Mouse (Mus musculus) limb, embryonic 15.5 days (tissue): Measurements from ENCODE around the gene Hoxb3. TPM values are rescaled to one million over a fixed set of nuclear protein-coding genes. Genes with fewer than 3 reads are reported as not detected.
A peak's percentile ranks its signal among the peaks of the same experiment; 100 is the strongest.

Experiments used
- ATAC-seq: fragments of 200-750 bp; cut with Nextera tagmentation; 2 replicates; pipeline ENCODE4 v1.8.0; 2017; ENCODE audit warnings: low read depth, moderate TSS enrichment; ENCODE audit not compliant: insufficient number of reproducible peaks, low FRiP score, low TSS enrichment
- H3K27ac ChIP-seq: fragments of 300-500 bp; sonication (generic); 2 replicates; pipeline ENCODE4 v1.5.1; 2015; ENCODE audit warnings: moderate library complexity, mild to moderate bottlenecking, inconsistent platforms
- H3K27me3 ChIP-seq: fragments of 300-500 bp; sonication (generic); 2 replicates; pipeline ENCODE4 v1.6.1; 2015; ENCODE audit warnings: inconsistent platforms
- H3K36me3 ChIP-seq: fragments of 300-500 bp; sonication (generic); 2 replicates; pipeline ENCODE4 v1.6.1; 2015; ENCODE audit warnings: inconsistent platforms
- H3K4me1 ChIP-seq: fragments of 300-500 bp; sonication (generic); 2 replicates; pipeline ENCODE4 v1.6.1; 2015; ENCODE audit warnings: inconsistent platforms
- H3K4me2 ChIP-seq: fragments of 300-500 bp; sonication (generic); 2 replicates; pipeline ENCODE4 v1.6.1; 2015; ENCODE audit warnings: mild to moderate bottlenecking, inconsistent platforms
- H3K4me3 ChIP-seq: fragments of 300-500 bp; sonication (generic); 2 replicates; pipeline ENCODE4 v1.5.1; 2015; ENCODE audit warnings: mild to moderate bottlenecking, inconsistent platforms
- H3K9ac ChIP-seq: fragments of 300-500 bp; sonication (generic); 2 replicates; pipeline ENCODE4 v1.6.1; 2015; ENCODE audit warnings: inconsistent platforms
- H3K9me3 ChIP-seq: fragments of 300-500 bp; sonication (generic); 2 replicates; pipeline ENCODE4 v1.6.1; 2016; ENCODE audit warnings: inconsistent platforms
- WGBS: fragments of 180-500 bp; shearing (Covaris S2); methylation state at CpG from one replicate; pipeline ENCODE4 v1.1.7; 2015; 5-methylcytosine and 5-hydroxymethylcytosine counted together
- polyA plus RNA-seq: library from polyadenylated mRNA; unstranded; fragments of >200 nt; fragmentation: Nextera tagmentation; extraction: Ambion mirVana; gene quantifications from 2 replicates; pipeline ENCODE4 v1.2.1, GENCODE M21; 2015

Gene Hoxb3
- polyA plus RNA-seq: 0.23 and 0.27 TPM in 2 replicates

DNA sequence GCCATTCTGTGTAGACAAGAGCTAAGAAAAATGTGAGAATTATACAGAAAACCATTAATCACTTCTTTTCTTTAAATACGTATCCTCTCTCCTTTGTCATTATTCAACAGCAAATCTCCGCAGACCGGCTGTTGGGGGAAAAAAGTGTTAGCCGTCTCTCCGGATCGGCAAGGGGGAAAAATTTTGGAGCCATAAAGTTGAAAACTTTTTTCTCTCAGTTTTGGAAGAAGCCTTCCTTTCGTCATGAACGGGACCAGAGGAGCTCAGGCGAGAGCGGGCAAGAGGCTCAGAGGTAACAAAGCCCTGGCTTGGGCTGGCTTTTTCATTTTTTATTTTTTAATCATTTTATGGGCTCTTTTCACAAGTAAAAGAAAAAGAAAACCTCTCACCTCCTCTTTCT is at the start of gene Hoxb3:
TSS of gene Hoxb3 (plus strand) at position 173 of the 400 bp plus-strand sequence.
- H3K27me3 ChIP-seq: peaks cover 98% of the 10 kb centered on the region
- H3K36me3 ChIP-seq: no peaks in the 10 kb centered on the region
- ATAC-seq: no peak
- no peaks in the 10 kb centered on the region for H3K9me3 ChIP-seq
- no peak within 1 kb of the TSS for H3K4me3 ChIP-seq
- no peak within 1 kb of the TSS for H3K4me2 ChIP-seq
- H3K27ac ChIP-seq: no peak within 1 kb of the TSS
- no peak within 1 kb of the TSS for H3K9ac ChIP-seq
- 25% methylated on average over 10 of the region's 10 CpGs for WGBS
- peaks cover 20% of the 10 kb centered on the region for H3K4me1 ChIP-seq

DNA sequence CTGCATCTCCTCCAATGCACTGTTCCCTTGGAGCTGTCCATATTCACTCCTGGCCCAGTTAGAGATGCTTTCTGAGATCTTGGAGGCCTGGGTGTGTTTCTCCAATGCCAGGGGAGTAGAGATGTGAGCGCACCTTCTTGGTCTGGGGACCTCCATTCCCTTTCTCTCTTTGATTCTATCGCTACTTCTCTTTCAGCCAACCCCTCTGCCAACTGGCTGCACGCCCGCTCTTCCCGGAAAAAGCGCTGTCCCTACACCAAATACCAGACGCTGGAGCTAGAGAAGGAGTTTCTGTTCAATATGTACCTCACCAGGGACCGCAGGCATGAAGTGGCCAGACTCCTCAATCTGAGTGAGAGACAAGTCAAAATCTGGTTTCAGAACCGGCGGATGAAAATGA is 48.7 kb upstream of the Hoxb3 start:
- H3K27ac ChIP-seq: no peak overlapping the region
- H3K36me3 ChIP-seq: no peaks in the 10 kb centered on the region
- no peak overlapping the region for H3K9ac ChIP-seq
- no peaks in the 10 kb centered on the region for H3K9me3 ChIP-seq
- no peak for ATAC-seq
- H3K4me3 ChIP-seq: no peak overlapping the region
- 21% methylated on average over 10 of the region's 10 CpGs for WGBS
- peaks cover 24% of the 10 kb centered on the region for H3K4me1 ChIP-seq
- H3K4me2 ChIP-seq: no peak overlapping the region
- peaks cover 100% of the 10 kb centered on the region for H3K27me3 ChIP-seq

DNA sequence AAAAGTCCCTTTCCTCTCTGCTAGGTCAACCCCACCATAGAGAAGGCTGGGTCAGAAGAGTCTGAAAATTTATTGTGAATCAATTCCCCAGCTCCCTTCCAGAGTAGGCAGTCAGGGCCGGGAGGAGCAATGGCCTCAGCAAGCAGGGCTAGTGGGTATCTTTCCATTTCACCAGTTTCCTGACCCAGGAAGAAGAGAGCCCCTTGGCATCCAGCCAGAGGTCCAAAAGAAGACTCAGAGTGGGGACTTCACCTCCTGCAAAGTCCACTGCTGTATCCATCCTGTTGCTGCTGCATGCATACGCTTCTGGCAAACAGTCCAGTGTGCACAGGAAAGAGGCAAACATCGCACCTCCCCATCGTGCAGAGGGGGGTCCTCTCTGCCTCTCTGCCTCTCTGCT is 47.2 kb upstream of the Hoxb3 start:
- no peak overlapping the region for H3K4me2 ChIP-seq
- H3K9me3 ChIP-seq: no peaks in the 10 kb centered on the region
- H3K4me1 ChIP-seq: peaks cover 17% of the 10 kb centered on the region
- no peak overlapping the region for H3K27ac ChIP-seq
- no peak overlapping the region for H3K4me3 ChIP-seq
- ATAC-seq: no peak
- H3K36me3 ChIP-seq: no peaks in the 10 kb centered on the region
- peaks cover 99% of the 10 kb centered on the region for H3K27me3 ChIP-seq
- H3K9ac ChIP-seq: no peak overlapping the region
- WGBS: 16% methylated on average over 4 of the region's 4 CpGs

DNA sequence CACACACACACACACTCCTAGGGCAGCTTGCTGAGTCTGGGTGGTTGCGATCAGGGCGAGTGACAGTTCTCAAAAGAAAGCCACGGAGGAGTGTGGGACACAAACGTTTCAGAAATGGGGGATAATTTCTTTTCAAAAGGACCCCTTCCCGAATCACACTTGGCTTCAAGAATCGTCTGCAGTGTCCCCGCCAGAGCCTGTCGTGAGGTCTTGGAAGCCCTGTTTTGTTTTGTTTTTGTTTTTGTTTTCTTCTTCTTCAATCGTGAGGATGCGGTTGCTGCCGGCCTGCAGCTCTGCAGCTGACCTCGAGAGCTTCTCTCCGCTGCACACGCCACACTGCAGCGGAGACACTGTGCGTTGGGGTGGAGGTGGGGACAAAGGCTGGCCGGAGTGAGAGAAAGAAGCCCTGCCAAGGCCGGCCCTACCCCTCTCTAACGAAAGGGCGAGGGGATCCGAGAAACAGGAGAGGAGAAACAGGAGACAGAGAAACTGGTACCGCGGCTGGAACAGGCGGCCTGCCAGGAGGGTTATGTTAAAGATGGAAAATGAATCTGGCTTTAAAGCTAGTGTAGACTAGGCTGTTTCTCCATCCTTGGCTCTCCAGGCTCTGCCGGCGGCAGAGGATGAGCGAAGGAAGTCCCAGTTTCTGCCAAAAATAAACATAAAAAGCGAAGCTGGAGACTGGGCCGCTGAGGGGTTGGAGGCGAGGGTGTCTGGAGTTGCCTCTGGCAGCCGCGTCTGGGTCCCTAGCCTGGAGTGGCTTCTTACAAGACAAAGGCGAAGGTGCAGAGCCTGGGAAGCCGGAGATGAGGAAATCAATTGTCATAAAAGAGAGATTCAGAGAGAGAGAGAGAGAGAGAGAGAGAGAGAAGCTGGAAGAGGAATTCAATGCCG is 45.7 kb upstream of the Hoxb3 start:
- WGBS: 2% methylated on average over 35 of the region's 35 CpGs
- no peak overlapping the region for H3K9ac ChIP-seq
- ATAC-seq: no peak
- no peak overlapping the region for H3K27ac ChIP-seq
- no peak overlapping the region for H3K4me3 ChIP-seq
- H3K4me1 ChIP-seq: peaks cover 2% of the 10 kb centered on the region
- 0 out of 2 replicates have a peak overlapping the region, but pooled peaks have one; percentile 6 for H3K4me2 ChIP-seq
- H3K9me3 ChIP-seq: no peaks in the 10 kb centered on the region
- H3K36me3 ChIP-seq: no peaks in the 10 kb centered on the region
- H3K27me3 ChIP-seq: peaks cover 99% of the 10 kb centered on the region

DNA sequence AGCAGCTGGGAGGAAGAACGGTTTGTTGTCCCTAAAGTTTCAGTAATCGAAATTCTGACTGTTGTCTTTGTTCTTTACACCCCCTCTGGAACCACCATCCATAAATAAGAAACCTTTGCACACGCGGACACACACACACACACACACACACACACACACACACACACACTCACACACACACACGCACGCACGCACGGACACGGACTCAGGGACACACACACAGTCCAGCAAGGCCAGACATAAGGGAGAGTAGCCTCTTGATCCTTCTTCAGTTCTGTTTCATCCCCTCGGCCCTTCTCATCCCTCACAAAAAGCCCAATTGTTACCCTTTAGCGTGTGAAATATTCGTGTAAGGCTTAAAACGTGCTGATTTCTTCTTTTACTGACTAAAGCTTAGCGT is 44.8 kb upstream of the Hoxb3 start:
- Histone ChIP-seq H3K27ac (no peak overlapping the region), H3K4me2 (no peak overlapping the region), H3K4me1 (peaks cover 5% of the 10 kb centered on the region), H3K9ac (no peak overlapping the region), H3K27me3 (peaks cover 99% of the 10 kb centered on the region), H3K9me3 (no peaks in the 10 kb centered on the region), H3K36me3 (no peaks in the 10 kb centered on the region), H3K4me3 (no peak overlapping the region)
- 9% methylated on average over 14 of the region's 14 CpGs for WGBS
- no peak for ATAC-seq

DNA sequence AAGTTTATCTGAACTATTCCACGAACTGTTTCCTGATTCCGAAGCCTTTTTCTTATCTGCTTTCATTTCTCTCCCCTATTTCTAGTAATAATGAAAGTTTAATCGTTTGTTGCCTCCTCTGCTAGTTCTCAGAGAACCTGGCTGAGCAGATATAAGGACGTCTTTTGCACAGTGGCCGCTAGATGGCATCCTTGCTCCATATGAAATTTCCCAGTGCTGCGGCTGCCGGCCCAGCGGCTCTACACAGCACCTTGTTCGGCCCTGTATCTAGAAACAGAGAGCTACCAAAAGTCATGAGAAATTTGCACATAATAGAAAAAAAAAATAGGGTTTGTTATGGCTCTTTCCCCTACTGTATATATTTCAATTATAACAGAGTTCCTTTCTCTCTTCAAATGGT is 44.4 kb upstream of the Hoxb3 start:
- H3K4me1 ChIP-seq: peaks cover 5% of the 10 kb centered on the region
- no peak for ATAC-seq

DNA sequence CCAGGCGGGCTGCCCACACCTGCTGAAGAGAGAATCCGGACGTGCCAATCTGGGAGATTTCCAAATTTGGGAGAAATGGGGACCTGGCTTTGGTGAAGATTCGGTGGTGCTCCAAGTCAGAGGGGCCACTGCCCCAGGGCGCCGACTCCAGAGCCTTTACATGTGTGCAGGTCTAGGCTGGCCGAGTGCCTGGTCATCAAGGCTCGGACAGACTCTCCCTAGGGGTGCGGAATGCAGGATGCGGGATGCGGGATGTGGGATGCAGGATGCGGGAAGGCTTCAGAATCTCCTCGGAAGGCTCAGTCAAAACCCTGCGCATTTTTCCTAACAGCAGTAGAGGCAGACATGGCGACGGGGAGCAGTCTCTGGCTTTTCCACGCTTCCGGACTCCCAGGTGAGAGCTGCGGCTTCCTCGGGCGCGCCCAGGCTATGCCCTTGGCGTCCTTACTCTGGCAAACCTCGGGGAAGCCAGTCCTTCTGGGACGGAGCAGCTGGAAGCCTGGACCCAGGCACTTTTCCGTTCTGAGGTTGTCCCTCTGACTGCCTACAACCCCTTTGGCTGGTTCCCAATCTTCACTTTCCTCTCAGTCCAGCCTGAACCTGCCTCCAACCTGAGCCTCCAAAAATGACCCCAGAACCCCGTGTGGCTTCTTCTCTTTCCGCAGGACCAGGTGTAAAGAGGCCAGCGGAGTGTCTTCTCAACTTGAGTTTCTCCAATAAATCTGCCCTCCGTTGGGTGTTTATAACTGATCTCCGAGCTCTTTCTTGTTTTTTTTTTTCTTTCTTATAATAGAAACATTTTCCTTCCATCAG is 43.5 kb upstream of the Hoxb3 start:
- ATAC-seq: no peak
- no peak overlapping the region for H3K27ac ChIP-seq
- H3K36me3 ChIP-seq: no peaks in the 10 kb centered on the region
- H3K9ac ChIP-seq: no peak overlapping the region
- H3K9me3 ChIP-seq: no peaks in the 10 kb centered on the region
- no peak overlapping the region for H3K4me3 ChIP-seq
- peaks cover 99% of the 10 kb centered on the region for H3K27me3 ChIP-seq
- H3K4me2 ChIP-seq: 0 out of 2 replicates have a peak overlapping the region, but pooled peaks have one; percentile 3
- WGBS: 3% methylated on average over 31 of the region's 31 CpGs
- peaks cover 13% of the 10 kb centered on the region for H3K4me1 ChIP-seq

More for the DNA sequence above, 44.4 kb upstream of the Hoxb3 start:
- WGBS: under 1% methylated on average over 9 of the region's 9 CpGs
- H3K27me3 ChIP-seq: peaks cover 99% of the 10 kb centered on the region
- no peak overlapping the region for H3K4me2 ChIP-seq
- no peak overlapping the region for H3K27ac ChIP-seq
- H3K9ac ChIP-seq: no peak overlapping the region
- no peaks in the 10 kb centered on the region for H3K9me3 ChIP-seq
- no peaks in the 10 kb centered on the region for H3K36me3 ChIP-seq
- H3K4me3 ChIP-seq: no peak overlapping the region

DNA sequence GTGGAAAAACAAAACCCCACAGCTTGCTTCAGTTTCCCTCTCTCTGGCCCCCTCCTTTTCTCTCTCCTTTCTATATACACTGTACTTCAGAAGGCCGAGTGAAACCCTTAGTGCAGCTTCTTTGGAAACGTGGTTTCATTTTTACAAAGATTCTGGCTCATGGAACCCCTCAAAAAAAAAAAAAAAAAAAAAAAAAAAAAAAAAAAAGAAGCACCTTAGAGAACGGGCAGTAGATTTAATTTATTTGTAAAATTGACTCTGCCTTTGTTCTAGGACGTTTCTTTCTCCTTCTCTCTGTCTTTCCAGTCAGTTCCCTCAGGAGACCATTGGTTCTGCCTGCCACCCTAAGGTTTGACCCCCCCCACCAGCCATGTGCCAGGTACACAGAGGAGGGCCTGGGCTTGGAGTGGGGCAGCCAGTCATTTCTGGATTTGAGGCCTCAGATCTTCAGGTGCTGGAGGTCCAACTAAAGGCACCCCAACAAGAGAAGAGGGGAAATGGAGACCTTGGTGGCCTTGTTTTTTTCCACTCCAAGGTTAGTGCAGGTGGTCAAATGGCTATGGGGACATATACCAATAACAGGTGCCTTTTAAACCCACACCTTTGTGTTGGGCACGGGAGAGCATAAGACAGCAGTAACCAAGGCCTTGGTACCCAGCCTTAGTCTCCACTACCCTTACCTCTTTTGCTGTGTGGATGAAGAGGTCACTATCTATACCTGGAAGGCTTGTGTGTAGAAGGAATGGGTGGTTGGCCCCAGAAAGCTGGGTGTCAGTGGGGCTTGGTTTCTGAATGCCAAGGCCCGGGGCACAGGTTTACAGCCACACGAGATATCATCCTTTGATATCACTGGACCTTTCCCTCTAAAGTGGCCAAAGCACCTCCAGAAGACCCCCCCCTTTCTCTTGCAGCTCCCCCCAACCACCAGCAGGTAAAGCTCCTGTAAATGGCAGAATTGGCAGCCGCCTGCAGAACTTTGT is 42.4 kb upstream of the Hoxb3 start:
- Histone ChIP-seq H3K4me2 (no peak overlapping the region), H3K9ac (no peak overlapping the region), H3K9me3 (no peaks in the 10 kb centered on the region), H3K27me3 (peaks cover 98% of the 10 kb centered on the region), H3K27ac (no peak overlapping the region), H3K36me3 (no peaks in the 10 kb centered on the region), H3K4me3 (no peak overlapping the region), H3K4me1 (peaks cover 17% of the 10 kb centered on the region)
- no peak for ATAC-seq
- 9% methylated on average over 8 of the region's 8 CpGs for WGBS

DNA sequence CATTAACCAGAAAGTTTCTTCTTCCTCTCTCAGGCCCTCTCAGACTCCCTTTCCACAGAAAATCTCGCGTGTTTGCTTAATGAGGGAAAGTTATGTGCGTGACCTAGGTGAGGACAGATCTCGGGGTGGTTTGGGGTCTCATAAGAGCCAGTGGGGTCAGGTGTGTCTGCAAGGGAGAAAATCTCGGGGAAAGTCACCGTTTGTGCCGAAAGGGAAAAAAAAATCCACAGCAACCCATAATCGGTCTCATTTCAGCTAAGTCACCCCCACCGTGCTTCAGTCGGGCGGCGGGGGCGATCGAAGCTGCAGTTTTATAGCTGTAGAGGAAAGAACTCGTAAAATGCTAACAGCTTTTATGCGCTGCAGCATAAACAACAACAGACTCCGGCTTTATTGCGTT is 41.7 kb upstream of the Hoxb3 start:
- H3K4me3 ChIP-seq: no peak overlapping the region
- H3K4me2 ChIP-seq: no peak overlapping the region
- no peak overlapping the region for H3K27ac ChIP-seq
- H3K9ac ChIP-seq: no peak overlapping the region
- no peak for ATAC-seq
- peaks cover 17% of the 10 kb centered on the region for H3K4me1 ChIP-seq
- no peaks in the 10 kb centered on the region for H3K36me3 ChIP-seq
- H3K27me3 ChIP-seq: peaks cover 98% of the 10 kb centered on the region
- 4% methylated on average over 18 of the region's 18 CpGs for WGBS
- H3K9me3 ChIP-seq: no peaks in the 10 kb centered on the region

DNA sequence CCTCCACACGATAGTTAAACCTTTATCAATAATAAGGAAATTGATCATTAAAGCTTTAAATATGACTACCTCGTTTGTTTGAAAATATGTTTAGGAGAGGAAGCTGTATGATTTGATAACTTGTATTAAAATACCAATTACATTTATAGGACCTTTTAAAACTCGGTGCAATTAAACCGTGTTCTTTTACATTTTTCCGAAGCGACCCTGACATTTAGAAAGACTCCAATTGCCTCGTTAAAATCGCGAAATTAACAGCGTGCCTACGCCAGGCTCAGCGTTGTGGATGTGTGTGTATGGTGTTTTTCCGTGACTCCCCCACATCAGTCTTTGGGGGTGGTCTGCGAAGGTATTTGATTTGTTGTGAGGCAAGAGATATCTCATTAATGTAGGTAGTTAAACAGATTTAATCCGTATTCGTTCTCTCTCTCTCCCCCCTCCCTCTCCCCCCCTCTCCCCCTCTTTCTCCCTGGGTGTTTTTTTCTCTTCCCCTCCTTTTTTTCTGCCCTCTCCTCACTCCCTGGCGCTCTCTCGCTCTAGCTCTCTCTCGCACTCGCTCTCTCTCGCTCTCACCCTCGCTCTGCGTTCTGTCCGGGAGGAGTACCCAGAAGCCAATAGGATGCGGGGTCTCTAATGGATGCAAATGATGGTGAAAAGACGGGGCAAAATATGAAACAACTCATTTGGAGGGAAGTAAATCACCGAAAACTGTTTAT is 41.1 kb upstream of the Hoxb3 start, which contains the start of gene Hoxb8:
TSS of gene Hoxb8 (plus strand) at position 51 of the 716 bp plus-strand sequence.
- no peak within 1 kb of the TSS for H3K9ac ChIP-seq
- no peaks in the 10 kb centered on the region for H3K9me3 ChIP-seq
- no peak within 1 kb of the TSS for H3K27ac ChIP-seq
- WGBS: 2% methylated on average over 27 of the region's 27 CpGs
- H3K4me1 ChIP-seq: peaks cover 22% of the 10 kb centered on the region
- H3K36me3 ChIP-seq: no peaks in the 10 kb centered on the region
- no peak within 1 kb of the TSS for H3K4me2 ChIP-seq
- no peak for ATAC-seq
- peak within 1 kb of the TSS; percentile 22 for H3K4me3 ChIP-seq
- peaks cover 98% of the 10 kb centered on the region for H3K27me3 ChIP-seq
